Mouse (Mus musculus): ENCODE measurements around the gene Pygo1. TPM values are rescaled to one million over a fixed set of nuclear protein-coding genes. Genes with fewer than 3 reads are reported as not detected.
A peak's percentile ranks its signal among the peaks of the same experiment; 100 is the strongest.

Pygo1 gene
- polyA plus RNA-seq (2014; fragmentation: Nextera tagmentation; extraction: Ambion mirVana) = 11.4 and 12.4 TPM in 2 replicates

DNA sequence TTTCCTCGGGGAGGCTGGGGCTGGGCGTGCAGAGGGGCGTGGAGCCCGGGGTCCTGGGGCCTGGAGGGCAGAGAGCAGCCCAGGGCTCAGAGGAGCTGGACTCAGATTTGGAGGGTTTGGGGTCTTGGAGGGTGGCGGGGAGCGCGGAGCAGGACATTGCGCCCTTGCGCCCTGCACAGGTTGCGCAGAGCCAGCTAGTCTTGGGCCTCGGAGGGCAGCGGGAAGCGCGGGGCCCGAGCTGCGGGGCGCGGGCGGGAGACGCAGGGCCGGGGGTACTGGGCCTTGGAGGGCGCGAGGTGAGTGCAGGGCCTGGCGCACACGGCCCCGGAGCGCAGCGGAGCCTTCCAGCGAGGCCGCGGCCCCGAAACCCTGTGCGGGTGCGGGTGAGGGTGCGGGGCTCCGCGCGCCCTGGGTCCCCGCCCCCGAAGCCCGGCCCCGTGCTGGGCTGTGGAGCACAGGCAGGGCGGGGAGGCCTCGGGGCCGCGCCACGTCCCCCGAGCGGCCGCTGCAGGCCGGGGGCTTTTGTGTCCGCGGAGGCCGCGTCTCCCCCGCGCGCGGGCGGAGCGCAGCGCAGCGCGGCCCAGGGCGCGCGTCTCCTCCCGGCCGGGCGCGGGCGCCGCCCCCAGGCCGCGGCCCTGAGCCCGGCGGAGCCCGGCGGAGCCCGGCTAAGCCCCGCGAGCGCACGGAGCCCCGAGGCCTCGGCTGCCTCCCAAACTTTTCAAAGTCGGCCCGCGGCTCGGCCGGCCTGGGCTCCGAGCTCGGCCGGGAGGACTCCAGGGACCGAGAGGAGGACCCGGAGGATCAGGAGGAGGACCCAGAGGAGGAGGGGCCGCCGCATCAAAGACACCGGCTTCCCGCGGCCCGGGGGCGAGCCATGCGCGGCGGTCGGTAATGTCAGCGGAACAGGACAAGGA, at the start of gene Pygo1:
Pygo1 (plus strand) TSS at position 625 of the 914 bp plus-strand sequence.
- peak within 1 kb of the TSS; percentile 86 for H3K27ac ChIP-seq (replicated peaks; ENCODE audit: low read depth, low read length)
- peaks cover 6% of the 10 kb centered on the region; the same call in 1 of the 2 replicates for H3K4me1 ChIP-seq (ENCODE audit: control insufficient read depth, insufficient read depth, low read length)
- H3K9me3 ChIP-seq (ENCODE audit: control insufficient read depth, low read length) = no peaks in the 10 kb centered on the region
- H3K4me2 ChIP-seq (ENCODE audit: low read depth, severe bottlenecking) = peak within 1 kb of the TSS; percentile 90
- under 1% methylated on average over 70 of the region's 108 CpGs for whole genome bisulfite sequencing
- peak within 1 kb of the TSS; percentile 98 for H3K9ac ChIP-seq (ENCODE audit: low read length)
- DNase-seq (ENCODE audit: low spot score) (peak; percentile 81), ATAC-seq (ENCODE audit: insufficient number of reproducible peaks, low FRiP score, low TSS enrichment, low read depth) (peak; percentile 69)
- H3K27me3 ChIP-seq (ENCODE audit: control insufficient read depth, insufficient read depth, low read length) = no peaks in the 10 kb centered on the region
- no peaks in the 10 kb centered on the region; the same call in 1 of the 2 replicates for H3K36me3 ChIP-seq (ENCODE audit: control insufficient read depth, insufficient read depth, low read length)
- peak within 1 kb of the TSS; percentile 80 for H3K4me3 ChIP-seq (ENCODE audit: low read depth, low read length)

DNA sequence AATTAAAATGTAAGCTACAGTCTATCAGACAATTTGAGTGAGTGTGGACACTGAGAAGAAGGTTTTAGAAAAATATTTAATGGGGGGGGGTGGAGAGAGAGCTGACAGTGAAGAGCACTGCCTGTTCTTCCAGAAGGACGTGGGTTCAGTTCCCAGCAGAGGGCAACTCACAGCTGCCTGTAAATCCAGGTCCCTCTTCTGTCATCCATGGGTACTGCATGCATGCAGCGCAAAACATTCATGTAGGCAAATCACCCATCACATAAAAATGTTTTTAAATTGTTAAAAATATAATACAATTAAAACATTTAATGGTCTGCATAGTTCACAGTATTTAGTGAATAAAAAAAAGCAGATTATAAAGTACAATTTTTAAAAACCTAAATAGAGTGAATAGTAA, 49.6 kb upstream of the Pygo1 start:
- Histone ChIP-seq H3K27ac (replicated peaks; ENCODE audit: low read depth, low read length) (no peak overlapping the region), H3K4me1 (ENCODE audit: control insufficient read depth, insufficient read depth, low read length) (peaks cover 30% of the 10 kb centered on the region)

DNA sequence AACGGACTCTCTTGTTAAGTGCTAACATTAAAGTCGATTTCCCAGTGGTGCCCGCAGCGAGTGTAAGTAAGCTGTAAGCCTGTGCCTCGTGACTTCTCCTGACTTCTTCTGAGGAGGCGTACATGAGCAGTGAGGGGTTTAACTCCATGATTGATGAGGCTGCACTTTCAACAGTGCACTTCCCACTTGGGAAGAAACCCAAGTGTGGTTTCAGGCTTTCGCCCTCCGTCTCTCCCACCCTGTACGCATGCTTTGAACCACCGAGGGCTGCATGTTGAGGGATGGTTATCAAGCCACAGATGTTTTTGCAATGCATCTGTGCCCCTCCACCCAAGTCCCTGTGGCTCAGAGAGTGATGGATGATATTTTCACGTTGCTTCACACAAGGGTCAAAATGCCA, 47.5 kb upstream of the Pygo1 start:
- Histone ChIP-seq H3K9me3 (ENCODE audit: control insufficient read depth, low read length) (no peaks in the 10 kb centered on the region), H3K36me3 (ENCODE audit: control insufficient read depth, insufficient read depth, low read length) (peaks cover 2% of the 10 kb centered on the region; the same call in 1 of the 2 replicates), H3K27ac (replicated peaks; ENCODE audit: low read depth, low read length) (0 out of 2 replicates have a peak overlapping the region, but pooled peaks have one; percentile 39), H3K27me3 (ENCODE audit: control insufficient read depth, insufficient read depth, low read length) (no peaks in the 10 kb centered on the region), H3K4me2 (ENCODE audit: low read depth, severe bottlenecking) (no peak overlapping the region), H3K4me3 (ENCODE audit: low read depth, low read length) (no peak overlapping the region), H3K9ac (ENCODE audit: low read length) (no peak overlapping the region), H3K4me1 (ENCODE audit: control insufficient read depth, insufficient read depth, low read length) (peaks cover 36% of the 10 kb centered on the region)
- 19% methylated on average over 11 of the region's 11 CpGs for whole genome bisulfite sequencing
- DNase-seq (ENCODE audit: low spot score) (peak; percentile 52), ATAC-seq (ENCODE audit: insufficient number of reproducible peaks, low FRiP score, low TSS enrichment, low read depth) (peak; percentile 66)

More for the DNA sequence above, 49.6 kb upstream of the Pygo1 start:
- Histone ChIP-seq H3K36me3 (ENCODE audit: control insufficient read depth, insufficient read depth, low read length) (no peaks in the 10 kb centered on the region), H3K4me2 (ENCODE audit: low read depth, severe bottlenecking) (no peak overlapping the region), H3K9ac (ENCODE audit: low read length) (no peak overlapping the region), H3K9me3 (ENCODE audit: control insufficient read depth, low read length) (no peaks in the 10 kb centered on the region), H3K27me3 (ENCODE audit: control insufficient read depth, insufficient read depth, low read length) (no peaks in the 10 kb centered on the region), H3K4me3 (ENCODE audit: low read depth, low read length) (no peak overlapping the region)
- DNase-seq (ENCODE audit: low spot score) (no peak), ATAC-seq (ENCODE audit: insufficient number of reproducible peaks, low FRiP score, low TSS enrichment, low read depth) (no peak)
- 89% methylated on average over 2 of the region's 2 CpGs for WGBS

DNA sequence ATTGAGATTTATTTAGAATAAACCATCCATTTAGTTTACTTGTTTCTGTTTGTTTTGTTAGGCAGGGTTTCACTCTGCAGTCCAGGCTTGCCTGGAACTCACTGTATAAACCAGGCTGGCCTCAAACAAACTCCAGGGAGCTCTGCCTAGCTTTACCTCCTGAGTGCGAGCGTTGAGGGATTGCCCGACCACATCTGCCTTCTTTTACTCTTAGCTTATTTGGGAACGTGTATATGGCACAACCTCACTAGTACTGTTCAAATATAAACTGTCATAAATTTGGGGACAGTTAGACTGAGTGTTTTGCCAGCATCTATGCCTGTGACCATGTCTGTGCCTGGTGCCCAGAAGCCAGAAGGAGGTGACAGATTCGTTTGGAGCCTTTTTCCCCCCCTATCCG, 46.8 kb upstream of the Pygo1 start:
- Histone ChIP-seq H3K9ac (ENCODE audit: low read length) (no peak overlapping the region), H3K9me3 (ENCODE audit: control insufficient read depth, low read length) (no peaks in the 10 kb centered on the region), H3K27ac (replicated peaks; ENCODE audit: low read depth, low read length) (peak overlapping the region; percentile 47; the same call in 1 of the 2 replicates), H3K36me3 (ENCODE audit: control insufficient read depth, insufficient read depth, low read length) (peaks cover 2% of the 10 kb centered on the region; the same call in 1 of the 2 replicates), H3K4me1 (ENCODE audit: control insufficient read depth, insufficient read depth, low read length) (peaks cover 43% of the 10 kb centered on the region), H3K4me2 (ENCODE audit: low read depth, severe bottlenecking) (0 out of 2 replicates have a peak overlapping the region, but pooled peaks have one; percentile 10), H3K27me3 (ENCODE audit: control insufficient read depth, insufficient read depth, low read length) (no peaks in the 10 kb centered on the region), H3K4me3 (ENCODE audit: low read depth, low read length) (no peak overlapping the region)
- ATAC-seq (ENCODE audit: insufficient number of reproducible peaks, low FRiP score, low TSS enrichment, low read depth) (no peak), DNase-seq (ENCODE audit: low spot score) (no peak)
- WGBS = 38% methylated on average over 6 of the region's 6 CpGs

DNA sequence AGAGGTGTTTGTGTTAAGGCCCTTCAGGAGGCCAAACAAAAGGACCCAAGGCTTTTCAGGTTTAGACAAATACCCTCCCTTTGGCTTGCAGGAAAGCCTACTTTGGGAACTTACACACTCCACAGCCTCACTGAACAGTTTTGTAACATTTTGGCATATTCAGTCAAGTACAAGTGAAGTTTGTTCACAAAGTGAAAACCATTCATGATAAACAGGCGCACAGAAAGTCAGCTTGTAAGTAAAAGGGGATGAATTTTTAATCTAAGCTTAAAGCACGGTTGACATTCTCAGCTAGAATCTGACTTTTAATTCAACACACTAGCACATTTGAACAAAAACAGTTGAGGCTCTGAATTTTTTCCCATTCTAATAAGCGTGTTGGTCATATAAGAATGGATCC, 45.8 kb upstream of the Pygo1 start:
- no peak overlapping the region; the same call in 1 of the 2 replicates for H3K27ac ChIP-seq (replicated peaks; ENCODE audit: low read depth, low read length)
- H3K4me1 ChIP-seq (ENCODE audit: control insufficient read depth, insufficient read depth, low read length) = peaks cover 45% of the 10 kb centered on the region
- H3K9me3 ChIP-seq (ENCODE audit: control insufficient read depth, low read length) = no peaks in the 10 kb centered on the region
- no peak for ATAC-seq (ENCODE audit: insufficient number of reproducible peaks, low FRiP score, low TSS enrichment, low read depth)
- no peak overlapping the region for H3K4me3 ChIP-seq (ENCODE audit: low read depth, low read length)
- no peak overlapping the region for H3K4me2 ChIP-seq (ENCODE audit: low read depth, severe bottlenecking)
- no peak overlapping the region for H3K9ac ChIP-seq (ENCODE audit: low read length)
- no peak for DNase-seq (ENCODE audit: low spot score)
- H3K36me3 ChIP-seq (ENCODE audit: control insufficient read depth, insufficient read depth, low read length) = peaks cover 2% of the 10 kb centered on the region; the same call in 1 of the 2 replicates
- no peaks in the 10 kb centered on the region for H3K27me3 ChIP-seq (ENCODE audit: control insufficient read depth, insufficient read depth, low read length)
- 73% methylated on average over 3 of the region's 3 CpGs for WGBS

DNA sequence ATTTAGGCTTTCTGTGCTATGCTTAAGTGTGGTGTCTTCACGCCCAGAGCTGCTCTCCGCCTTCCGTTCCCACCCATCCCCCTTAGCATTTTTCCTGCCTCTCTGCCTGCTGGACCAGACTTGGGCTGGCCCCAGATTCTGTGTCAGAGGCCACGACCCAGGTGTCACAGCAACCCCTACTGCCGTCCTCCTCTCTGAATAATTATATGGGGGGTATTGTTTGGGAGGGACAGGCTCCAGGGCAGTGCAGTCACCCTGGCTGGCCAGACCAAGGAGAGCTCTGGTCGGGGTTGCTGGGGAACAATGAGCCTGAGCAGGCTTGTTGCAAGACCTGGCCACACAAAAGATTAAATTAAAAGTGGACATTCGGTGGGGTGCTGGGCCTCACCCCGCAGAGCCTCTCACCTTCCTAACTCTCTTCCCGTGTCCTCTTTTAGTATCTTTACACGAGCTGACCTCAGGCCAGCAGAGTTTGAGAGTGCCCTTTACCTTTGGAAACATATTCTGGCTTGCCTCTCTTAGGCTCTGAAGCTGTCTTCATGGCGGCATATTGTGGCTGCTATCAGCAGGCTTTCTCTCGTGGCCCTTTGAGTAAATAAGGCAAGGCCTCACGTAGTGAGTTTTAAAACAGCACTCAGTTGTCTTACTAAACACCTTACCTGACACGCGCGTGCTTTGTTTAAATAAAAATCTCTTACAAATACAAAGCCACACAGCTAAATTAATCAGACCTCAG, 45.1 kb upstream of the Pygo1 start:
- 27% methylated on average over 16 of the region's 16 CpGs for WGBS
- ATAC-seq (ENCODE audit: insufficient number of reproducible peaks, low FRiP score, low TSS enrichment, low read depth) (no peak), DNase-seq (ENCODE audit: low spot score) (peak; percentile 52)
- H3K4me2 ChIP-seq (ENCODE audit: low read depth, severe bottlenecking) = no peak overlapping the region; the same call in 1 of the 2 replicates
- no peaks in the 10 kb centered on the region for H3K9me3 ChIP-seq (ENCODE audit: control insufficient read depth, low read length)
- no peak overlapping the region for H3K4me3 ChIP-seq (ENCODE audit: low read depth, low read length)
- peaks cover 45% of the 10 kb centered on the region for H3K4me1 ChIP-seq (ENCODE audit: control insufficient read depth, insufficient read depth, low read length)
- no peak overlapping the region for H3K9ac ChIP-seq (ENCODE audit: low read length)
- H3K27me3 ChIP-seq (ENCODE audit: control insufficient read depth, insufficient read depth, low read length) = no peaks in the 10 kb centered on the region
- H3K36me3 ChIP-seq (ENCODE audit: control insufficient read depth, insufficient read depth, low read length) = peaks cover 2% of the 10 kb centered on the region; the same call in 1 of the 2 replicates
- peak overlapping the region; percentile 67 for H3K27ac ChIP-seq (replicated peaks; ENCODE audit: low read depth, low read length)

DNA sequence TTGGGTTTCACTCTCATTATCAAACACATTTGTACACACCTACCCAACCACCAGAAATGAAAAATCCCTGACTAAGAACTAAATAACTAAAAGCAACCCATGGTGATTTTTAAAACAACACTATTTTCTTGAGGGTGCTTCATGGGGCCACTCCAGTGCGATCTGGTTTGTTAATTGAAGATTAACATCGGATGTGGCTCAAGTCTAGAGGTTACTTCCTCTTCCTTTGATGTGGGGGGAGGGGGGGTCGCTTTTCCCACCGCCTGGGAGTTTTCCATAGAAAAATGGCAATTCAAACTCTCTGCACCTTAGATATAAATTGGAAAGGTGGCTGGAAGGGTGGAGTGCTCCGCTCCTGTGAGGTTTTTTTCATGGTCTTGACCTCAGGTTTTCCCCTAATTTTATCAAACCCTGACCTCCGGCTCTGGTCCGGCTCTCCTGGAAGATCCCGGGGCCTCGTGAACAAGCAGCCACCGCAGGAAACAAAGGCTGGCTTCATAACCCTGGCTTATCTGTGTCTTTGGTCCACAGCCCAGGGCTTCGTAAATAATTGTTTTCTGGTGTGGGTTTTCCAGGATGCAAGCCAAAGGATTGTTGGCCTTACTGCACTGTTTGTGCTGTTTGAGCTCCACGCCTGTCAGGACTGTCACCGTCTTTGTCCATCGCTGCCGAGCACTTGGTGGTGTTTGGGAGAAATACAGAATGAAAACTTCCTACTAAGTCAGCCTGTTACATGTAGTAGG, 44.2 kb upstream of the Pygo1 start:
- WGBS = 18% methylated on average over 15 of the region's 15 CpGs
- H3K36me3 ChIP-seq (ENCODE audit: control insufficient read depth, insufficient read depth, low read length) = peaks cover 2% of the 10 kb centered on the region; the same call in 1 of the 2 replicates
- ATAC-seq (ENCODE audit: insufficient number of reproducible peaks, low FRiP score, low TSS enrichment, low read depth) (no peak), DNase-seq (ENCODE audit: low spot score) (peak; percentile 51)
- H3K27ac ChIP-seq (replicated peaks; ENCODE audit: low read depth, low read length) = no peak overlapping the region; the same call in 1 of the 2 replicates
- H3K9me3 ChIP-seq (ENCODE audit: control insufficient read depth, low read length) = no peaks in the 10 kb centered on the region
- H3K9ac ChIP-seq (ENCODE audit: low read length) = peak overlapping the region; percentile 28
- H3K4me3 ChIP-seq (ENCODE audit: low read depth, low read length) = no peak overlapping the region
- H3K4me2 ChIP-seq (ENCODE audit: low read depth, severe bottlenecking) = no peak overlapping the region
- no peaks in the 10 kb centered on the region for H3K27me3 ChIP-seq (ENCODE audit: control insufficient read depth, insufficient read depth, low read length)
- H3K4me1 ChIP-seq (ENCODE audit: control insufficient read depth, insufficient read depth, low read length) = peaks cover 45% of the 10 kb centered on the region
